Mouse (Mus musculus) small intestine, adult 2 months (tissue): ENCODE results near the gene Rin1. TPM values are rescaled to one million over a fixed set of nuclear protein-coding genes. Genes with fewer than 3 reads are reported as not detected.
"Not testable (repeated sequence)": the region's sequence is repeated elsewhere in the genome, so short reads cannot be mapped to it uniquely, and the experiment has no call there.

Source experiments
- H3K27ac ChIP-seq: fragments of 200-500 bp; 2 replicates; pipeline ENCODE4 v1.5.1; 2012; ENCODE audit warnings: low read depth, low read length, control low read depth, inconsistent platforms; ENCODE audit not compliant: insufficient read depth
- H3K27me3 ChIP-seq: fragments of 200-500 bp; 2 replicates; pipeline ENCODE4 v1.6.1; 2012; ENCODE audit warnings: mild to moderate bottlenecking, moderate library complexity, low read length, inconsistent platforms; ENCODE audit not compliant: control insufficient read depth, insufficient read depth
- H3K36me3 ChIP-seq: fragments of 200-500 bp; 2 replicates; pipeline ENCODE4 v1.6.1; 2012; ENCODE audit warnings: mild to moderate bottlenecking, low read length, control low read depth, inconsistent platforms; ENCODE audit not compliant: control insufficient read depth, insufficient read depth
- H3K4me1 ChIP-seq: fragments of 200-500 bp; 2 replicates; pipeline ENCODE4 v1.6.1; 2012; ENCODE audit warnings: low read length, inconsistent platforms, mixed read lengths; ENCODE audit not compliant: control insufficient read depth, insufficient read depth, insufficient read length
- H3K4me3 ChIP-seq: fragments of 200-500 bp; 2 replicates; pipeline ENCODE4 v1.5.1; 2012; ENCODE audit warnings: low read depth, mild to moderate bottlenecking, control low read depth, inconsistent platforms, low read length, moderate library complexity
- CTCF ChIP-seq: fragments of 200-500 bp; IDR thresholded peaks from 2 replicates; pipeline ENCODE4 v1.5.1; 2012; ENCODE audit warnings: low read depth, mild to moderate bottlenecking, control low read depth, inconsistent platforms, low read length, moderate library complexity, mixed read lengths; ENCODE audit not compliant: insufficient replicate concordance, insufficient read length; ENCODE audit errors: extremely low read depth
- POLR2A ChIP-seq: fragments of 200-500 bp; IDR thresholded peaks from 2 replicates; pipeline ENCODE4 v1.6.1; 2012; ENCODE audit warnings: low read depth, mild to moderate bottlenecking, control low read depth, inconsistent platforms, low read length, moderate library complexity
- WGBS: fragments of 180-500 bp; shearing (Covaris S2); methylation state at CpG from one replicate; pipeline ENCODE4 v1.1.7; 2018; 5-methylcytosine and 5-hydroxymethylcytosine counted together
- polyA plus RNA-seq: library from polyadenylated mRNA; depleted of rRNA; stranded (reverse); fragments of >200 nt; gene quantifications from 2 replicates; pipeline ENCODE4 v1.2.3, GENCODE M21; 2012

The Rin1 gene
- polyA plus RNA-seq, 1 experiment: 8.2 TPM

DNA sequence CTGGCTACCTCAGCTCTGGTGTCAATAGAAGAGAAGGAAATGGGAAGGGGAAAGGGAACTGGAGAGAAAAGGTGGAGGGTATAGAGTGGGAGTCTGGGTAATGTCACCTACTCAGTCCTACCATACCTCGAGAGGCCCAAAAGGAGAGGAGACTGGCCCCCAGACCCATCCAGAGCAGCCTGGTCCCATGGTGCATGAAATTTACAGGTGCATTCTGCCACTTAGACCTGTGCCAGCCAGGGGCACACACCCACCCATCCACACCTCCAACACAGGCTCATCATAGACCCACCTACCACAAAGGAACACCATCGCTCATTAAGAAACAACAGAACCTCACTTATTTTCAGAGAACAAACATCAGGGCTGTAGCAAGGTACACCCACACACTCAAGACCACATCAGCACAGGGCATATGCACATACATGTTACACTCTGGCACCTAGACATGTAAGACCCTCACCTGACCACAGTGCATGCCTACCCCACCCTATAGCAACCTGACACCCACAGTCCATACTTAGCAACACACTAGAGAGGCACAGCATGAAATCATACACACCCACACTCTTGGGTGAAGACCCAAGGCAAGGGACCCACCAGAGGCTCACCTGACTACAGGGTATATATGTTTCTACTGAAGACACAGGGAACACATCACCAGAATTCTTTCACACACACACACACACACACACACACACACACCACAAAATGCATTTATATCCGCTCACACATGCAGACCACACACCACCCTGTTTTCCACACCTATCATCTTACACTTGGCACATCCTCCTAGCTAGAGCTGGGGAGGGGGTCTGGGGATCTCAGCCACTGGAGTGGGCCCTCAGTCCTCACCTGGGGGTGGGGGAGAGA, 33.9 kb downstream of the Rin1 start:
- WGBS: 62% methylated on average over 3 of the region's 3 CpGs
- H3K36me3 ChIP-seq: no peaks in the 10 kb centered on the region
- H3K4me1 ChIP-seq: peaks cover 20% of the 10 kb centered on the region
- H3K4me3 ChIP-seq: peak overlapping the region; percentile 68; the same call in 1 of the 2 replicates
- TF ChIP-seq POLR2A (no peak), CTCF (no peak)
- no peak overlapping the region for H3K27ac ChIP-seq
- H3K27me3 ChIP-seq: peaks cover 34% of the 10 kb centered on the region

DNA sequence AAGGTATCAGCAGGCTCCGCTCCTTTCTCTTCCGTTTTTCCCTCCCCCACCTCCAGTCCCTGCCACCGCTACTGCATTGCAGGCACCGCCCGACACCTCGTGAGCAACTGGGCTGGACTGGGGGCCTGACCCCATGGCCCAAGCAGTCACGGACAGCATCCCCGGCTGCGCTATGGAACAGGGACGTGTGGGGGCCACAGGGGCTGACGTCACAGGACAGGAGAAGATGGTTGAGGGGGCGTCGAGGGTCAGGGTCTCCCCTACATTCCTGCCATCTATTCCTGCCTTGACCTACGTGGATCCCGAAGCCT, 34.5 kb downstream of the Rin1 start:
- Histone ChIP-seq H3K4me1 (peaks cover 22% of the 10 kb centered on the region), H3K4me3 (peak overlapping the region; percentile 68), H3K27ac (no peak overlapping the region), H3K36me3 (0 out of 2 replicates have a peak, but pooled peaks cover 1% of the 10 kb centered on the region), H3K27me3 (peaks cover 34% of the 10 kb centered on the region)
- 6% methylated on average over 15 of the region's 15 CpGs for WGBS
- TF ChIP-seq POLR2A (no peak), CTCF (no peak)

DNA sequence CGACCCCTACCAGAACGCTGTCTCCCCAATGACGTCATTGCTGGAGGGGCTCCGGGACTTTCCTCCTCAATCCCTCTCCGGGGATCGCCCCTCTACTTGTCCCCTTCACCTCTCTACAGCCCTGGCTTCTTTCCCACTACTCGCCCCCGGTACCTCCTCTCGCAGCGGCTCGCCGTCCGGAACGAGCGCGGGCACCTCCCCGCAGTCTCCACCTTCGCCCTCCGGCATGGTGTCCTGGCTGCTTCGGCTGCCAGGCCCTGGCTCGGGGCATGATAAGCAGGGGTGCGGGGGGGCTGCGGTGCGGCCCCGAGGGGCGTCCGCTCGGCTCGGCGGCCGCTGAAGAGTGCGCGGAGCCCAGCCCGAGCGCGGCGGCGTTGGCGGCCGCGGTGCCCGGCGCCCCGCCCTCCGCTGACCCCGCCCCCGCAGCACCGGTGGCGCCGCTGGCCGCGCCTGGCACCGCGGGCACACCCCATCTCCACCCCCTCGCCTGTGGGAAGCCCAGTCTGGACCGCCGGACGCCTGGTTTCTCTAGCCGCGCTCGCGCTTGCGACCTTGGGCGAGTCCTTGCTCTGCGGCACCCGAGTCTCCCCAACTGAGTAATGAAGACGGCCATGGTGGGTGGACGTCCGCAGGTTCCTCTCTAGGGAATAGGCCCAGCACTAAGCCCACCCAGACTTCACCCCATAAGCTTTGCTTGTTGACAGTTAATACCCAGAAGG, 35.0 kb downstream of the Rin1 start, which contains the start of gene Tmem151a:
Gene Tmem151a (minus strand): TSS at position 387 of the 719 bp plus-strand sequence.
- Histone ChIP-seq H3K27ac (no peak within 1 kb of the TSS), H3K36me3 (peaks cover 3% of the 10 kb centered on the region; the same call in 1 of the 2 replicates), H3K27me3 (peaks cover 34% of the 10 kb centered on the region), H3K4me1 (peaks cover 22% of the 10 kb centered on the region), H3K4me3 (peak within 1 kb of the TSS; percentile 68)
- TF ChIP-seq CTCF: no peak
- no peak for TF ChIP-seq POLR2A
- WGBS: under 1% methylated on average over 68 of the region's 69 CpGs

DNA sequence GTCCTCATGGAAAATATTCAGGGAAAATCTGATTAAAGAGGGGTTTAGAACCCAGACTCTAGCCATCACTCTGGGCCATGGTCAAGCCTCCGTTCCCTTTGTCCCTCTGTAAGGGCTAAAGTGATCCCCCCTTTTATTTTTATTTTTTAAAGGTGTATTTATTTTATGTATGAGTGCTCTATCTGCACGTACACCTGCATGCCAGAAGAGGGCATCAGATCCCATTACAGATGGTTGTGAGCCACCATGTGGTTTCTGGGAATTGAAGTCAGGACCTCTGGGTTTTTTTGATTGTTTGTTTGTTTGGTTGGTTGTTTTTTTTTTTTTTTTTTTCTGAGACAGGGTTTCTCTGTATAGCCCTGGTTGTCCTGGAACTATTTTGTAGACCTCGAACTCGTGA, 36.3 kb downstream of the Rin1 start:
- Histone ChIP-seq H3K4me1 (peaks cover 22% of the 10 kb centered on the region), H3K27me3 (peaks cover 22% of the 10 kb centered on the region), H3K36me3 (peaks cover 11% of the 10 kb centered on the region; the same call in 1 of the 2 replicates)
- H3K27ac ChIP-seq, H3K4me3 ChIP-seq: not testable (repeated sequence)
- 61% methylated on average over 4 of the region's 4 CpGs for WGBS

DNA sequence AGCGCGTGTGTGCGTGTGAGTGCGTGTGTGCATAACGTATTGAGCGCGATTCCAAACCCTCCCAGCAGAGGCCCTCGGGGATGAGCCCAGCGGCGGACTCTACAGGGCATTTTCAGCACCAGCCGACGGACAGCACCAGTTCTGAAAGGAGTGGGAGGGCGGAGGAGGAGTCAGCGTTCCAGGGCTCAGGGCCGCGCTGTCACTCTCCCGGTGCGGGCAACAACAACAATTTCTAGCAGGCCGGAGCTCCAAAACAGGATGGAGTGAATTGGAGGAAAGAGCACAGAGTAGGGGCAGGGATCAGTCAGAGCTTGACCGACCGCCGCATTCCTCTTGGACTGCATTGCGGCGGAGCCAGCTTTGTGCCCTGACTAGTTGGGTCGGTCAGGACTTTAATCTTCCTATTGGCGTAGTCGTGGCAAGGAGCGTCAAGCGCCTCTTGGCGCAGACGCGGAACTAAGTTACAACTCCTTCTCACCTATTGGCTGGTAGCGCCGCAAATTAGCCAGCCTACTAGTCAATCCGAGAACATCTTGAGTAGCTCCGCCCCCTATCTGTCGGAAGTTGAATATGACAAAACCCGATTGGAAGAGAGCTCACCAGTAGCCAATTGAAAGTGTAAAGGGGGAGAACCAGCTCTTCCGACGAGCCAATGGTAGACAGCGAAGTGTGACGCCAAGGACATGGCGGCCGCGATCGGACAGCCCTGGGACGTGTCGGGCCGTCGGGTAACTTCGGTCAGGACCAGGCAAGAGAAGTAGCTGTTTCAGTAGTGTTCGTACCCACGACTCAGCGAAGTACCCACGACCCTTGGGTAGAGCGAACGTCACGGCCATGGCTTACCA, 37.8 kb downstream of the Rin1 start, which contains the start of gene Yif1a:
Gene Yif1a (plus strand): TSS at position 655 of the 845 bp plus-strand sequence.
- H3K4me3 ChIP-seq: peak within 1 kb of the TSS; percentile 79
- TF ChIP-seq CTCF: peak; percentile 34; the same call in 1 of the 2 replicates
- peak; percentile 66 for TF ChIP-seq POLR2A
- peak within 1 kb of the TSS; percentile 84 for H3K27ac ChIP-seq
- WGBS: under 1% methylated on average over 58 of the region's 58 CpGs
- H3K4me1 ChIP-seq: peaks cover 22% of the 10 kb centered on the region
- H3K36me3 ChIP-seq: peaks cover 19% of the 10 kb centered on the region
- peaks cover 12% of the 10 kb centered on the region for H3K27me3 ChIP-seq

DNA sequence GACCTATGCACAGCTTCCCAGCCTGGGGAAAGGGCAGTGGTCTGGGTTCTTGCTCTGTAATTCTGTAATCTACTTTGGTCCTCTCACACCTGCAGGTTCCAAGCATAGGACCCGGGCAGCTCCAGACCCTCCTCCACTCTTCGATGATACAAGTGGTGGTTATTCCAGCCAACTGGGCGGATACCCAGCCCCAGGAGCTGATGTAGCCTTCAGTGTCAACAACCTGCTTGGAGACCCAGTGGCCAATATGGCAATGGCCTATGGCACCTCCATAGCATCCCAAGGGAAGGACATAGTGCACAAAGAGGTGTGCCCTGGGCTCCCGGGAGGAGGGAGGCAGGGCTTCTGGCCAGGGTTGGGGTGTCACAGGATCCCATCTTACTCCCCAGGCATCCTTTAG, 39.0 kb downstream of the Rin1 start:
- H3K27ac ChIP-seq: no peak overlapping the region
- peaks cover 9% of the 10 kb centered on the region for H3K27me3 ChIP-seq
- WGBS: 91% methylated on average over 4 of the region's 4 CpGs
- peaks cover 19% of the 10 kb centered on the region for H3K36me3 ChIP-seq
- TF ChIP-seq POLR2A (no peak), CTCF (no peak)
- H3K4me1 ChIP-seq: peaks cover 22% of the 10 kb centered on the region
- H3K4me3 ChIP-seq: peak overlapping the region; percentile 79

DNA sequence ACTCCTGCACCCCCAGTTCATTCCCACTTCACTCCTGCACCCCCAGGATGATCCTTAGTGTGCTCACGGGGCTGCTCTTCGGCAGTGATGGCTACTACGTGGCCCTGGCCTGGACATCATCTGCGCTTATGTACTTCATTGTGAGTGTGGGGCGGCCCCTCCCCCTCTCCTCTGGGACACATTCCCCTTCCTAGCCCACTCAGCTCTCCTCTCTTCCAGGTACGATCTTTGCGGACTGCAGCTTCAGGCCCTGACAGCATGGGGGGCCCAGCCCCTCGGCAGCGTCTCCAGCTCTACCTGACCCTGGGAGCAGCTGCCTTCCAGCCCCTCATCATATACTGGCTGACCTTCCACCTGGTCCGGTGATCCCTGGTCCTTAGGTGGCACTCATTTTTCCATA, 41.8 kb downstream of the Rin1 start:
- Histone ChIP-seq H3K27me3 (no peaks in the 10 kb centered on the region), H3K4me1 (peaks cover 12% of the 10 kb centered on the region), H3K4me3 (no peak overlapping the region), H3K36me3 (peaks cover 19% of the 10 kb centered on the region), H3K27ac (no peak overlapping the region)
- WGBS: 95% methylated on average over 10 of the region's 10 CpGs
- TF ChIP-seq CTCF (no peak), POLR2A (no peak)
